Mouse (Mus musculus) testis, adult 2 months (tissue): ENCODE measurements around the gene Clcn6.

Experiments
- CTCF ChIP-seq: fragments of 200-500 bp; IDR thresholded peaks from 2 replicates; pipeline ENCODE4 v1.5.1; 2012; ENCODE audit warnings: low read depth, mild to moderate bottlenecking, inconsistent platforms, low read length, moderate library complexity; ENCODE audit not compliant: control insufficient read depth, insufficient read depth, insufficient replicate concordance
- POLR2A ChIP-seq: fragments of 200-500 bp; IDR thresholded peaks from 2 replicates; pipeline ENCODE4 v1.6.1; 2012; ENCODE audit warnings: low read depth, mild to moderate bottlenecking, inconsistent platforms, low read length, moderate library complexity; ENCODE audit not compliant: control insufficient read depth

DNA sequence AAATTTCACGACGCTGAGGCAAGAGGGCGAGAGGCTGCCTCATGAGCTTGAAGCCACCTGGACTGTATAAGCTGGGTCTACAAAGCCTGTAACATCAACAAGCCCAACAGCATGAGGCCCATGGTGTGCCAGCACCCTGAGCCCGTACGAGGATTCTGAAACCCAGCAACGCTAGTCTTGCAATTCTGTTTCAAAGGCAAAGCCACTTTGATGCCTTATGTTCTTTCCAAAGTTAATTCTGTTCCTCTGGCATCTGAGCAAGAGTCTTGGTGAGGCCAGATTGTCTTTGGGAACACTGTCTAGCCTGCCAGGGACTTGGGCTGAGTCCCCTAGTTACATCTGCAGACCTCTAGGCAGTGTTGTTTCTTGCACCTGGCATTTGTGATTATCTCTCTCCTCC, 20.4 kb upstream of the Clcn6 start:
- no peak for TF ChIP-seq POLR2A
- no peak for TF ChIP-seq CTCF
